17 mouse cellular contexts compared by ENCODE assay signal in genomic region chr4:107552696-107553095, GRCm38 (mm10).
DNase-seq lines count a peak whose midpoint lies in the region; TF ChIP-seq lines count a peak whose summit lies in the region.
"Had no signal": no experiment of that assay in that cellular context is flagged by ENCODE, and none has a peak within 500 bp of the region (broad histone marks: within the 10 kb centered on the region; RNA-seq: fewer than 3 reads in every experiment).

No protein-coding gene starts in this region.

- intact Hi-C loops in heart, postnatal 25 days (cut with DNase I) = no loop called here
- intact Hi-C loops in heart, postnatal 10 days (cut with DNase I) = no loop called here
- intact Hi-C loops in left cerebral cortex, adult 2 months (cut with DNase I) = no loop called here

- DNase-seq in heart, adult 8-10 months (ENCODE audit: low spot score) = peak; percentile 3
- DNase-seq in heart, postnatal 25 days (ENCODE audit: low spot score) = no peak
- peak; percentile 3 for DNase-seq in thymus, postnatal 4 days
- DNase-seq in thymus, postnatal 36 days = no peak
- peak; percentile 20 for DNase-seq in adrenal gland, adult 8-10 months
- peak; percentile 31 to 35 for DNase-seq in heart, postnatal 10 days
- DNase-seq in cerebellum, adult 11-12 months = no peak
- no peak for DNase-seq in left cerebral cortex, adult 2 months (ENCODE audit: extremely low spot score in 1 of 2, low spot score in 2 of 2)
- DNase-seq: layer of hippocampus, postnatal 36 days; thymus, postnatal 25 days had no signal

- no peak overlapping the region for H3K27ac ChIP-seq in left cerebral cortex, adult 2 months
- H3K27ac ChIP-seq: embryonic facial prominence, embryonic 12.5 days; forebrain, embryonic 15.5 days; hindbrain, postnatal 0 days; kidney, postnatal 0 days; lung, embryonic 15.5 days; midbrain, embryonic 10.5 days had no signal

- TF ChIP-seq CTCF in left cerebral cortex, adult 2 months (IDR thresholded peaks at IDR 0.05) = no peak

- H3K4me3 ChIP-seq in left cerebral cortex, adult 2 months = no peak overlapping the region
- H3K4me3 ChIP-seq: embryonic facial prominence, embryonic 12.5 days; forebrain, embryonic 15.5 days; limb, embryonic 13.5 days; lung, embryonic 15.5 days; midbrain, embryonic 10.5 days had no signal

Comparison
In these comparisons a context has a peak if more than half of its experiments do, and no peak if none do; other contexts are left out.
1. DNase-seq: peak in heart, adult 8-10 months (single experiment), thymus, postnatal 4 days (single experiment), adrenal gland, adult 8-10 months (single experiment) and heart, postnatal 10 days (2 of 2); none in heart, postnatal 25 days (single experiment), thymus, postnatal 36 days (0 of 2), cerebellum, adult 11-12 months (single experiment) and left cerebral cortex, adult 2 months (0 of 2).